Mouse (Mus musculus): ENCODE measurements around the gene Nell2. TPM values are rescaled to one million over a fixed set of nuclear protein-coding genes. Genes with fewer than 3 reads are reported as not detected.

The Nell2 gene
- total and polyA plus RNA-seq, 2 experiments from 2014 or later = 0.11 TPM; not detected in 1

DNA sequence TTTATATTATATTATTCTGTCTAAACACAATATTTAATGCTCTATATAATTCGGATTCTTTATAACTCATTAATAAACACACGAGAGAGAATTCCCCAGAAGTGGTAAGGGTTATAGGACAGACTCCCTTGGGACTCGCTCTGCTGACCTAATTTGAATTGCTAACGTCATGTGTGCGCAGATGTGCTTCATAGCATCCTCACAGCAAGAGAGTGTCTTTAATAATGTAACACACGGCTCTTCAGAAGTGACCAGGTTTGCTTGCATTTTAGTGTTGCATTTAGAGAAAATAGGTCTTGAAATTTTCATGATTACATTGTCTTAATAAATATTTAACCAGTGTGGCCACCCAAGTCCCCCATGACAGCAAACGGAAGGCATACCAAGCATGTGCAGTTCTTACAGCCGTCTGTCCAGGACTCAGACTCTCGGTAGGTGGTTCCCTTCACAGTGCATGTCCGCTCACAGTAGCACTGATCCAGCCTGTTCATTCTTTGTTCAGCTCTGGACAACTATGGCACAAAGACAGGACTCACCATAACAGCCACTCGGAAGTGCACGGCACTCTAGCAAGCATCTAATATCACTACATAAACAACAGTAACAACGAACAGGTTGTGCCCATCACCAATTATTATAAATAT is 97.1 kb downstream of the Nell2 start:
- no peak for TF ChIP-seq CTCF (IDR thresholded peaks at IDR 0.05; ENCODE audit: low read depth)
- no peak for TF ChIP-seq EP300 (IDR thresholded peaks at IDR 0.05; ENCODE audit: low read depth)

DNA sequence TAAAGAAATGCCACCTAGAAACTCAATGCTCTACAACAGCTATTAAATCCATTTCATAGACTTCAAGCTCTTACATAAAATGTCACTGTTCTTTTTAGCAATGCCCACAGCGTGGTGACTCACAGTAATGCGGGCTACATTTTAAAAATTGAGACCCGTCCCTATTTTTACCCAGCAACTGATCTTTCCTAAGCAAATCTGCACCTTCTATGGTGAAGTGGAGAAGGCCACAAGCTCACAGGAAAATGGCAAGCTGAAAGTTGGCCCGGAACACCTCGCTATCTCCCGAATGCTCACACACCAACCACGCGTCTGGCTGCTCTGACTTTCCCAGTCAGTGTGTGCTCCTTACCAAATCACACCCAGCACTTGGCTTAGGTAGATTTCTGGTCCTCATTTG is 98.4 kb downstream of the Nell2 start:
- no peaks in the 10 kb centered on the region for H3K27me3 ChIP-seq (ENCODE audit: control insufficient read depth, insufficient read depth, low read length)
- no peaks in the 10 kb centered on the region for H3K9me3 ChIP-seq (replicated peaks; ENCODE audit: control insufficient read depth, low read length)
- H3K27ac ChIP-seq (ENCODE audit: low read depth) = no peak overlapping the region
- H3K4me2 ChIP-seq (ENCODE audit: low read depth, low read length) = no peak overlapping the region
- no peak overlapping the region for H3K9ac ChIP-seq (replicated peaks; ENCODE audit: low read depth, low read length)
- no peaks in the 10 kb centered on the region for H3K36me3 ChIP-seq (replicated peaks; ENCODE audit: control insufficient read depth, insufficient read depth, low read length)
- DNase-seq (ENCODE audit: low spot score) (no peak), ATAC-seq (ENCODE audit: insufficient read depth, low read depth) (no peak)
- H3K4me3 ChIP-seq (ENCODE audit: low read depth, low read length) = no peak overlapping the region
- TF ChIP-seq EP300 (IDR thresholded peaks at IDR 0.05; ENCODE audit: low read depth) (no peak), CTCF (IDR thresholded peaks at IDR 0.05; ENCODE audit: low read depth) (no peak)
- WGBS = 82% methylated on average over 8 of the region's 8 CpGs
- H3K4me1 ChIP-seq (ENCODE audit: control insufficient read depth, insufficient read depth) = no peaks in the 10 kb centered on the region

More for the DNA sequence above, 97.1 kb downstream of the Nell2 start:
- Histone ChIP-seq H3K9ac (replicated peaks; ENCODE audit: low read depth, low read length) (no peak overlapping the region), H3K27me3 (ENCODE audit: control insufficient read depth, insufficient read depth, low read length) (no peaks in the 10 kb centered on the region), H3K36me3 (replicated peaks; ENCODE audit: control insufficient read depth, insufficient read depth, low read length) (no peaks in the 10 kb centered on the region), H3K27ac (ENCODE audit: low read depth) (no peak overlapping the region), H3K4me2 (ENCODE audit: low read depth, low read length) (no peak overlapping the region), H3K9me3 (replicated peaks; ENCODE audit: control insufficient read depth, low read length) (no peaks in the 10 kb centered on the region), H3K4me3 (ENCODE audit: low read depth, low read length) (no peak overlapping the region), H3K4me1 (ENCODE audit: control insufficient read depth, insufficient read depth) (no peaks in the 10 kb centered on the region)
- no peak for ATAC-seq (ENCODE audit: insufficient read depth, low read depth)
- DNase-seq (ENCODE audit: low spot score) = no peak
- 75% methylated on average over 13 of the region's 13 CpGs for WGBS

DNA sequence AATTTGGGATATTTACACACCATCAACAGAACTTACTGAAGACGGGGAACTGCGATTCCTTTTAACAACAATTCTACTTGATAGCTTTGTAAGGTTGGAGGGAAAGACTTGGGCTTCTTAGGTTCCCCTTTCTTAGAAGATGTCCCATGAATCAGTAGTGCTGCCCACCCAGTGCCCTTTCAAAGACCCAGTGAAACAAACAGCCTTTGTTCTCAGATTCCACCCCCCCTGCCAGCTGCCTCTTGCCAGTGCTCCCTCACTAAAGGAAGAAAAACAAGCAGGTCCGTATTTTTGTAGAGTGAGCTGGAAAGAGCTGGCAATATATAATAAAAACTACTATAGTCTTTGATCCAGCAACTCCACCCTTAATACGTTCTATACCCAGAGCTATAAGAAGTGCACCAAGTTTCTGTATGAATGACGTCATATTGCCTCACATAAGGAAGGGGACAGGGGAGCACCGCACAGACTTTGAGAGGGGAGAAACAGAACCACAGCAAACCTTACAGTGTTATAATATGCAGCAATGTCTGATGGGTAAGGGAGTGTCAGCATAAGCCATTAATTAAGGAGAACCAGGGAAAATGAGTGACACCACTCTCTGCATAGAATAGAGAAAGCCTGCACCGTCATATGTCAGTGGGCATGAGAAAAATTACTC is 100.2 kb downstream of the Nell2 start:
- H3K4me2 ChIP-seq (ENCODE audit: low read depth, low read length) = no peak overlapping the region

DNA sequence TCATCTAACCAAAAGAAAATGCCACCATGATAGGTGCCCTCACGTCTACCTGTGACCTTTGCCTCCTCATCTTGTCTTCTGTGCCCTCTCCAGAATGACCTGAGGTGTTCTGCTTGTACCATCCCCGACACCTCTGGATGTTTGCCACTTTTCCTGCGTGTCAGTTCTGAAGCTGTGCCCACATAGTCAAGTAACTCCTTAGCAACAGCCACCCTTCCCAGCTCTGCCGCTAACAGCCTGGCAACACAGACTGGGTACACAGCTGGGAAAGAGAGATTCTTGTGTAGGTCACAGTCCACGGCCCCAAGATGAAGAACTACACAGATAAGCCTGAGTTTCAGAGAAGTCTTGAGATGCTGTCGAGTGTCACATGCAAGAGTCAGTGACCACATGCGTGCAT is 103.3 kb downstream of the Nell2 start:
- Histone ChIP-seq H3K27ac (ENCODE audit: low read depth) (no peak overlapping the region), H3K27me3 (ENCODE audit: control insufficient read depth, insufficient read depth, low read length) (no peaks in the 10 kb centered on the region), H3K4me2 (ENCODE audit: low read depth, low read length) (no peak overlapping the region), H3K36me3 (replicated peaks; ENCODE audit: control insufficient read depth, insufficient read depth, low read length) (no peaks in the 10 kb centered on the region), H3K4me1 (ENCODE audit: control insufficient read depth, insufficient read depth) (no peaks in the 10 kb centered on the region), H3K4me3 (ENCODE audit: low read depth, low read length) (no peak overlapping the region), H3K9ac (replicated peaks; ENCODE audit: low read depth, low read length) (no peak overlapping the region), H3K9me3 (replicated peaks; ENCODE audit: control insufficient read depth, low read length) (no peaks in the 10 kb centered on the region)
- ATAC-seq (ENCODE audit: insufficient read depth, low read depth) = no peak
- no peak for DNase-seq (ENCODE audit: low spot score)
- 75% methylated on average over 7 of the region's 7 CpGs for WGBS
- TF ChIP-seq EP300 (IDR thresholded peaks at IDR 0.05; ENCODE audit: low read depth) (no peak), CTCF (IDR thresholded peaks at IDR 0.05; ENCODE audit: low read depth) (no peak)

More for the DNA sequence above, 100.2 kb downstream of the Nell2 start:
- 78% methylated on average over 7 of the region's 7 CpGs for WGBS
- DNase-seq (ENCODE audit: low spot score) (no peak), ATAC-seq (ENCODE audit: insufficient read depth, low read depth) (no peak)
- H3K27ac ChIP-seq (ENCODE audit: low read depth) = no peak overlapping the region
- H3K27me3 ChIP-seq (ENCODE audit: control insufficient read depth, insufficient read depth, low read length) = no peaks in the 10 kb centered on the region
- H3K36me3 ChIP-seq (replicated peaks; ENCODE audit: control insufficient read depth, insufficient read depth, low read length) = no peaks in the 10 kb centered on the region
- H3K4me1 ChIP-seq (ENCODE audit: control insufficient read depth, insufficient read depth) = no peaks in the 10 kb centered on the region
- no peak overlapping the region for H3K4me3 ChIP-seq (ENCODE audit: low read depth, low read length)
- H3K9me3 ChIP-seq (replicated peaks; ENCODE audit: control insufficient read depth, low read length) = no peaks in the 10 kb centered on the region
- TF ChIP-seq CTCF (IDR thresholded peaks at IDR 0.05; ENCODE audit: low read depth) (no peak), EP300 (IDR thresholded peaks at IDR 0.05; ENCODE audit: low read depth) (no peak)
- H3K9ac ChIP-seq (replicated peaks; ENCODE audit: low read depth, low read length) = no peak overlapping the region

DNA sequence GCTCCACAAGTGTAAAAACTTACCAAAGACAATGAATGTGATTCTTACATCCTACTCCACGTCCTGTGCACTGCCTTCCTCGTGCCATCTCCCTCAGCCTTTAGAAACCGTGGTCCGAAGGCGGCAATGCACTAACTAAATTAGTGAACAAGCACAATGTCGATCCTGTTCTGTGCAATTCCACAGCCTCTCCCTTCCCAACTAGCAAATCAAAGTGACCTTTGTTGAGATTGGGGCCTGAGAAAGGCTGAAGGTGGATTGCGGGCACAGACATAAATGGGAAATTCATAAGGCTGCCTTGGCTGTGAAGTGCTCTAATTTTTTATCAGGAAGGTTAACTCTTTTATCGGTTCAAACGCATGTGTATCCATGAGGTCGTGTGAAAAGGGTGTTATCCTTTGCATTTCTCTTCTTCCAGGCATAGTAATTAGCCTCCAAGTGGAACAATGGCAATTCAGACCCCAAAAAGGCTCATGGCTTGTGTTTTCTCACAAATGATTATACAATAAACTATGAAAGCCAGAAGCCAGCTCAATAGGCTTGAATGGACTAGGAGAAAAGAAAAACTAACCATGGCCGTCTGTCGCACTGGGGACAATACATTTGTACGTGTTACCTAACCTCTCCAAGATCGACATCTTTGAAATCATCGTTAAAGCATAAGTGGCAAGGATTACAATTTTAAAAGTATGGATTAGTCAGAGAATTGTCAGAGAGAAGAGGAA is 106.0 kb downstream of the Nell2 start:
- Histone ChIP-seq H3K4me1 (ENCODE audit: control insufficient read depth, insufficient read depth) (no peaks in the 10 kb centered on the region), H3K4me2 (ENCODE audit: low read depth, low read length) (no peak overlapping the region), H3K4me3 (ENCODE audit: low read depth, low read length) (no peak overlapping the region), H3K36me3 (replicated peaks; ENCODE audit: control insufficient read depth, insufficient read depth, low read length) (no peaks in the 10 kb centered on the region), H3K9ac (replicated peaks; ENCODE audit: low read depth, low read length) (no peak overlapping the region), H3K27ac (ENCODE audit: low read depth) (no peak overlapping the region), H3K27me3 (ENCODE audit: control insufficient read depth, insufficient read depth, low read length) (no peaks in the 10 kb centered on the region), H3K9me3 (replicated peaks; ENCODE audit: control insufficient read depth, low read length) (no peaks in the 10 kb centered on the region)
- DNase-seq (ENCODE audit: low spot score) (no peak), ATAC-seq (ENCODE audit: insufficient read depth, low read depth) (no peak)
- TF ChIP-seq CTCF (IDR thresholded peaks at IDR 0.05; ENCODE audit: low read depth) = no peak
- no peak for TF ChIP-seq EP300 (IDR thresholded peaks at IDR 0.05; ENCODE audit: low read depth)
- WGBS = 84% methylated on average over 15 of the region's 15 CpGs

Measured in heart, postnatal 0 days (tissue).